Mouse (Mus musculus) spleen, postnatal 10 days (tissue): ENCODE measurements around the gene Cnr2.

Experiments used
- DNase-seq, 2 experiments: peaks; one replicate each; pipeline ENCODE4 v3.0.0; 2021 to 2022; ENCODE audit warnings: low spot score in 2 of 2

Cnr2 gene

DNA sequence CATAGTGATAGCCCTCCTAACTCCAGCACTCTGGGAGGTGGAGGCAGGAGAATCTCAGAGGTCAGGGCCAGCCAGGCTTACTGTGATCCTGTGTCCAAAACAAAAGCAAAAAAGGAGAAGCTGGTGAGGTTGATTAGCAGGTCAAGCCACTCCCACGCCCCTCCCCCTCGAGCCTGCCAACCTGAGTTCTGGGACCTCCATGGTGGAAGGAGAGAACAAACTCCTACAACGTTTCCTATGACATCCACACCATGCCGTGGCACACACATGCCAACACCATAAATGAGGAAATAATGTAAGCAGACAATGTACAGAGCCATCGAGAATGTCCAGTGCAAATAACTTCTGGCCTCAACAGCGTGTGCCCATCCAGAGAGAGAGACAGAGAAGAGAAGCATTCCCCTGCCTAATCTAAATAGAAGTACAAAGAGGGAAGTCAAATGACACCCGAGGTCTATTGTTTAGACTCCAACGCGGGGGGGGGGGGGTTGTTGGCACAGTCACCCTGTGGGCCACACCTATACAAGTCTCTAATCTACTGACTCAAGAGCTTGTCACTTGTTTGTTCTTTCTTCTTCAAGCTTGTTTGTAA lies 19.1 kb upstream of the Cnr2 start:
- DNase-seq: peak; percentile 71 to 81

DNA sequence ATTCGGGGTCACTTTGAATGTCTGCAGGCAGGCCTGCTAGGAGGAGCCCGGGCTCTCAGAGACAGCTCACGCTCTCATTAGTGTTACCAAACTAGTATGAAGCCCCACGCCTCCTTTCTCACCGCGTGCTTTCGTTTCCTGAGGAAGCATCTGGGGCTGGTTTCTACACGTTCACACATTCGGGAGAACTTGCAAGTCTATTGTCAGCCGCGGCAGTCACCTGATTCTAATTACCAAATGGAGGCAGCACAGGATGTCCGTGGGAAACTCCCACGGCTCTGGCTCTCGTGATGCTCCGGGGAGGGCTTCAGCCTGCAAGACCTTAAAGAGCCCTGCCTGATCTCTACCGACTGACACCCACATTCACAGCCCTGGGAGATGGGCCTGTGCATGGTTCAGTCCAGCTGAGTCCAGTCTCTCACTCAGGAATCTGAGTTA lies 18.6 kb upstream of the Cnr2 start:
- peak; percentile 68 to 81 for DNase-seq

DNA sequence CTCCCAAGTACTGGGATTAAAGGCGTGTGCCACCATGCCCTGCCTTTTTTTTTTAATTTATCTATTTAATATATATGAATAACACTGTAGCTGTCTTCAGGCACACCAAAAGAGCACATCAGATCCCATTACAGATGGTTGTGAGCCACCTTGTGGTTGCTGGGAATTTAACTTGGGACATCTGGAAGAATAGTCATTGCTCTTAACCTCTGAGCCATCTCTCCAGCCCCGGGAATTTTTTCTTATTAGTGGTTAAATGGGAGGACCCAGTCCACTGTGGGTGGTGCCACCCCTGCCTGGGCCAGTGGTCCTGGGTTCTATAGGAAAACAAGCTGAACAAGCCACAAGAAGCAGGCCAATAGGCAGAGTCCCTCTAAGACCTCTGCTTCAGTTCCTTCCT lies 17.5 kb upstream of the Cnr2 start:
- no peak for DNase-seq

DNA sequence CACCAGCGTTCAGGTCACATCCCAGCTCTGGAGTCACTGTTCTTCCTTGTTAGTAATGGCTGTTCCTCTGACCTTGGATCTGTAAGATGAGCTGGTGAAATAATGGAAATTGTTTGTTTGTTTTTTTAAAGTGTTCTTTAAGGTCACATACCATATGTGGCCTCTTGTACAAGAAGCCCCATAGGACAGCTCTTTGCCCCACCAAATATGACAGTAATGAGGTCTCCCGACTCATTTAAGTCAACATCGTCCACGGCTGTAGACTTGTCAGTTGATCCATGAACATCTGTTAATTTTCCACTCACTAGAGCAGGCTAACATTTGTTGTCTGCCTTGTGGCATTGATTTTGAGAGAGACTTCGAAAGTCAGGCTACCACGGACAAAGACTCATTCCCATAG lies 16.2 kb upstream of the Cnr2 start:
- no peak for DNase-seq

DNA sequence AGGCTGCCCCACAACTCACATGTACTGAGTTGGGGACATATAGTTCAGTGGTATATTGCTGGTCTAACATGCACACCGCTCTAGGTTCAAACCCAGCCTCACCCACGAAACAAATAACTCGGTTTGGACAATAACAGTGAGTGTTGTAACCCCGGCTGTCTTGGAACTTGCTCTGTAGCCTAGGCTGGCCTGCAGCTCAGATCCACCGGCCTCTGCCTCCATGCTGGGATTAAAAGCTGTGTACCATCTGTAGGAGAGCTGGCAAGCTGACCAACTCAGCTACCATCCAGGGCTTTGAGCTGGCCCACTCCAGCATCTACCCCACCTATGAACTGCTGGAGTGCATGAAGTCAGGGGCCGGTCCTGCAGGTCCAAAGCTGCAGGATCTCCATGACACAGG lies 15.2 kb upstream of the Cnr2 start:
- no peak for DNase-seq

DNA sequence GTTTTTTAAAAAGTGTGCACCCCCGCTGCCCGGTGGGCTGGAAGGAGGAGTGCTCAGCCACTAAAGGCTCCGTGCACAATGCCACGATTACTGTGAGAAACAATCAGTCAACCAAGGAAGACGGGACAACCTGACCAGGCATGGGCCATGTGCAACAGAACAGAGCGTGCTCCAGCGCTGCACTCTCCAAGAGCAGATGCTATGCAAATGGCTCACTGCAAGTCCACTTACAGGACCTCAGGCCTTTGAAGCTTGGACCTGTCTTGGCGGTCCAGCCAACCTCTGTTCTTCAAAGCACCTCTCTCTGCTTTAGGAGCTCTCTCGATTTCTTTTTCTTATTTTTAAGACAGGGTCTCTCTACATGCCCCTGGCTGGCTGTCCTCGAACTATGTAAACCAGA lies 14.6 kb upstream of the Cnr2 start:
- DNase-seq: no peak

DNA sequence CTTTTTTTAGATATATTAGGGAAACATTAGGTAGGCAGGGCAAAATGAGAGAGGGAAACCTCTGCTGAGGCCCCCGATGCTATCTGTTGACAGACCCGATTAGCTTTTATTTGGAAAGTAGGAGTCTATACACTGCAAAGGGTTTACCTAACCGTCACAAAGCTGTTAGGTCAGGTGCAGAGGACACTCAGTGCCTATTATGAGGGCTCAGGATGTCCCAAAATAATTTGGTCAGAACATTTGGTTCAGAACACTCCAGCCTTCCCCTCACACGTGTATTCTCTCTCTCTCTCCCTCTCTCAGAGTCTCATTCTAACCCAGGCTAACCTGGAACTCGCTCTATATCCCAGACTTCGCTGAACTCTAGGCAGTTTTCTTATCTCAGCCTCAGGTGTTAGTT lies 13.2 kb upstream of the Cnr2 start:
- no peak for DNase-seq

DNA sequence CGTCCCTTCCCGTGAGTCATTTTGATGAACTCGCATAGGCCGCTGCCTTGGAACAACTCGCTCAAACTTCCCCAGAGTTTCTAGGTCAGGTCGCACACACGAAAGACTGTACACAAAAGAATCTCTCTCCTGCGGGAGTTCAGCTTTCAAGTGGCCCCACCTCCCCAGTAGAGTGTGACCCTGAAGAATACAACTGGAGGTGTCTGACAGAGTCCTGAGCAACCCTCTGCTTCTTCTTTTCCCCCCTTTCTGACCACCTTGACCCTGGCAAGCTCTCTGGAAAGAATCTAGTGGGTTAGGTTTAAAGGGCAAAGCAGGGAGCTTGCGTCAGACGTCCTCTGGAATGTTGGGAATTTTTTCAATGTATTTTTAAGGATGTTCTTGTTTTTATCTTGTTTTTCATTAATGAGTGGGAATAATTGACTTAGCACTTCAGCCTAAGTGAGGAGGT lies 11.8 kb upstream of the Cnr2 start:
- no peak for DNase-seq

DNA sequence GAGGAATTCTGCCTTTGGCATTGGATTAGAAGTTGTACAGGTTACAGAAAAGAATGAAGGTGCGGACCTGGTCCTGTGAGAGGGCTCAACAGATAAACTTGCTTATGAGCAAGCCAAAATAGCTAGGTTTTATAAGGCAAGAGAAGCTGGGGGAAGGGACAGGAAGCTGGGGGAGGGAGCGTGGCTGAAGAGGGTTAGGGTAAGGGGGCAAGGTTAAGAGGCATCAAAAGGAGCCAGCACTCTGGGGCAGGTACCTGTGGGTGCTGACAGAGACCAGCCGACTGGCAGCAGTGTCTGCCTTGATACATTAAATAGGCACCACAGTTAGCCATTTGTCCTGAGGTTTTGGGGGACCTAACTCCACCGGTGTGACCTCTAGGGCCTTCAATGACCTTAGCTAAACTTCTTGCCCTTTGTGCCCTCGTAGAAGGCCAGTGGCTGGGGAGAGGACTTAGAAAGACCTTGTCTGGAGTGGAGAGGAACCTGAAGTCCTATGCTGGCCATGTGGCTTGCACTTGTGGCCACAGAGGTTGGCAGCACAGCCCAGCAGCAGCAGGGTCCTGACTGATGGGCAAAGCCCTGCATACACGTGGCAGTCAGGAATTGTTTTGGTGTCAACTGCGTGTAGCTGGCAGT lies 11.2 kb upstream of the Cnr2 start:
- no peak for DNase-seq

DNA sequence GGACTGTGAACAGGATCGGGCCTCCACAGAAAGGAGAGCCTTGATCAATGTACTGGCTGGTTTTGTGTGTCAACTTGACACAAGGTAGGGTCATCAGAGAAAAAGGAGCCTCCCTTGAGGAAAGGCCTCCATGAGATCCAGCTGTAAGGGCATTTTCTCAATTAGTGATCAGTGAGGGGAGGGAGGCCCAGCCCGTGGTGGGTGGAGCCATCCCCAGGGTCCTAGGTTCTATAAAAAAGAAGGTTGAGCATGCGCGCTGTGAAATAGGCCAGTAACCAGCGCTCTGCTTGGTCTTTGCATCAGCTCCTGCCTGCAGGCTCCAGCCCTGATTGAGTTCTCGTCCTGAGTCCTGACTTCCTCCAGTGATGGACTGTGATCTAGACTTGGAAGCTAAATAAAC lies 10.7 kb upstream of the Cnr2 start:
- DNase-seq: no peak

DNA sequence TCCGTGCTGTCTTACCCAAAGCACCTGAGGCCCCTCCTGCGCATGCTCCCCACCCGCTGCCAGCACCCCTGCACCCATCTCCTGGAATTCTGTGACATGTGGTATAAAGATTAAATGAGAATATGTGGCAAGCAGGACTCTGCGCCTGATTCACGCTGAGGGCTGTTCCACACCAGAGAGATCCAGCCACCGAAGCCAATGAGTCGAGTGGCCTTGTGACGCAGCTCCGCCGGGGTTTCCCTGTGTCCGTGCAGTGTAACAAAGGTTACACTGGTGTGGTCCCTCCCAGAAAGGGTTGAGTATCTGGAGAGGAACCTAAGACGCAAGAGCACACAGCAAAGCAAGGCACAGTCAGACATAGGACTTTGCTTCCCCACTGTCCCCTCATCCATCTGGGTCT lies 9.5 kb upstream of the Cnr2 start:
- DNase-seq: no peak

DNA sequence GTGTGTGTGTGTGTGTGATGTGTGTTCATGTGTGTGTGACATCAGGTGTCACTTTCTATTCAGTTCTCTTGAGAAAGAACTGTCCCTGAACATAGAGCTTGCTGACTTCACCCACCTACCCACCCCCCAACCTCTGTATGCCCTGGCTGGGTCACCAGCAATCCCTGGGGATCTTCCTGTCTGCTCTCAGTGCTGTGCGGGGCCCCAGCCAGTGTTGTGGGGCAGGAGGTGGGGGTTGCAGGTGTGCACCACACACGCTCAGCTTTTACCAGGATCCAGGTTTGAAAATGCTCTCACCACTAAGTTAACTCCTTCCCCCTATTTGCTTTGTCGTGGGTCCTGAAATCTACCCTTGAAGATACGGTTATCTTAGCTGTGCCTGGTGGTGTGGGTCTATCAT lies 9.0 kb upstream of the Cnr2 start:
- no peak for DNase-seq

DNA sequence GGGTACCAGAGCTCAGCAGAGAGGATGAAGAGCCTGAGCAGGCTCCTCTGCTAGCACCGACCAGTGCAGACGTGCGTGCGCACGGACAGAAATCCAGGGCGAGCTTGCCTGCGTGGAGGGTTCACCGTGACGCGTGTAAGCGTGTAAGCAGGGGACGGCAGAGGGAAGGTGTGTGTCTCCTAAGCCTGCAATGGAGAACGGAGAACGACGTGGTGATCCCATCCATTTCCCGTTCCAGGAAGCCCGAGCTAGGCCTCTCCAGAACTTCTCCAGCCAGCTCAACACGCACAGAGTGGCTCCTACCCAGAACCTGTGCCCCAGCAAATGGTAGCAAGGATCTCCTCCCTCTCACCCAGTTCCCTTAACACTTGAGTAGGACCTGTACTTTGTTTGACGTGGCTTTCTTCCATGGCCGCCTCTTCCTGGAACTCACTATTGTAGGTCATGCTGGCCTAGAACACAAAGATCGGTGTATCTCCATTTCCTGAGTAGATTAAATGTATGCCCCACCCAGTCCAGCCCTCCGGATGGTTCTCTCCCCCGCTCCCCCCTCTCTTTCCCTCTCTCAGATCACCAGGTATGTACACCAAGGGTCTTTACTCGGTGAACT lies 6.6 kb upstream of the Cnr2 start:
- peak in 1 of 2 experiments; percentile 11 for DNase-seq

DNA sequence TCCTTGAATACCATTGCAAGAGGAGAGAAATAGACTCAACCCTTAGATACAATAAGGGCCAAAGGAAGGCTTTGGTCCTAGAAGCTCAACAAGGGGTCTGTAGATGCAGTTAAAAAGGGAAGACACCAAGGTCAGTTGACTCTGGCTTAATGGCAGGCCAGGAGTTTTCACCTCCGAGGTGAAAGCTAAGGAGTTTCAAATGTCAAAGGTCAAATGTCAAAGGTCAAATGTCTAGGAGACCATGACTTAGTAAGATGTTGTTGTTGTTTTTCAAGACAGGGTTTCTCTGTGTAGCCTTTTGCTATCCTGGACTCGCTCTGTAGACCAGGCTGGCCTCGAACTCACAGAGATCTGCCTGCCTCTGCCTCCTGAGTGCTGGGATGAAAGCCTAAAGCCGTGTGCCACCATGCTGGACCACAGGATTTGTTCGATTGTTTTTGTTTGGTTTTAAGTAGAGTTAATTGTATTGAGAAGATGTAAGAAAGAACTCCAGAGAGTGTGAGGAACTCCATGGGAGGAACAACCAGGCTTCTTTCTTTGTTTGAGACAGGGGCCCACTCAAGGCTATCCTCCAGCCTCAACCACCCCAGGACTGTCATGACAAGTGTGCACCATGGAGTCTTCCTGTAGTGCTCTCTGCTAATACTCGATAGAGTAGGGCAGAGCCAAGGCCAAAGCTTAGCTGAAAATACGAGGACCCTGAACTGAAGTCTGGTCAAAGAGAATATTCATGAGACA lies 5.9 kb upstream of the Cnr2 start:
- peak in 1 of 2 experiments; percentile 8 for DNase-seq

DNA sequence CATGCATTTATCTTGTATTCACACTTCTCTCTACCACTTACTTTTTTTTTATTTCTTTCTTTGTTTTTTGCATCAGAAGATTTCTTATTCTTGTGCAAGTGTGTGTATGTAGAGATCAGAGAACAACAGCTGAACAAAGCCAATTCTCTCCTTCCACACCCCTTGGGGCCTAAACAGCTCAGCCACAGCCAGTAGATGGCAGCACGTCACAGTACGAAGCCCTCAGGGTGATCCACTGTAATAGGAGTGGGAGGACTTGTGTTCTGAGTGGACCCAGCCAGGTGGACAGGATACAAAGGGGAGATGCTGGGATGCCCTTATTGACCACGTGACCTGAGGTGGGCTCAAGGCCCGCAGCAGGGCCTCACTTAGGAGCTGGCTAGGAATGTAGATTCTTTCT lies 5.3 kb upstream of the Cnr2 start:
- DNase-seq: peak in 1 of 2 experiments; percentile 88

DNA sequence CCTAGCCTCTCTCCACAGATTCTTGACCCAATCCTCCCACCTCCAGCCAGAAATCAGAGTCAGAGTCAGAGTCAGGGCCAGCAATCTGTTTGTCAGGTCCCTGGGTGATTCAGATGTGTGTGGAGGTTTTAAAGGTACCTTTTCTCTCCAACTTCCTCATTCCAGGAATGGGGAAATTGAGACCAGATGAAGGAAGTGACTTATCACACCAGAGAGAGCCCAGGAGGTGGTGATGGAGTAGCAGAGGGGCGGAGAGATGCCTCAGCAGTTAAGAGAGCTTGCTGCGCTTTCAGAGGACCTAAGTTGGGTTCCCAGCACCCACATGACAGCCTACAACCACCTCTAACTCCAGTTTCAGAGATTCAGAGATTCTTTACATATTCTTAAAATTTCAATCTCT lies 3.7 kb upstream of the Cnr2 start:
- DNase-seq: no peak

DNA sequence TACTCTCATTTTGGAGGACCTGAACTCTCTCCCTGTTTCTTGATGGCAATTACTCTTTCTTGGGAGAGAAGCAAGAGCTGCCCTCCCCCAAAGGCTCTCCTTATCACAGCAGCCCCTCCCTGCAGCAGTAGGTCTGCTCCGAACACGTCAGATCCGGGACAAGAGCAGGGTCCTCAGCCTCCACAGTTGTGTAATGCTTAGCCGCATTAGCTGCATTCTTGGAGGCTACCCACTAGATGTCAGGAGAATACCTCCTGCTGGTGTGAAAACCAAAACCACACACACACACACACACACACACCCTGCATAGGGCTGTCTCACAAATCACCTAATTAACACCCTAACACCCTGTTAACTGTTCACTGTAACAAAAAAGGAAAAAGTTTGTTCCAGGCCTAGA lies 2.3 kb upstream of the Cnr2 start:
- DNase-seq: no peak

DNA sequence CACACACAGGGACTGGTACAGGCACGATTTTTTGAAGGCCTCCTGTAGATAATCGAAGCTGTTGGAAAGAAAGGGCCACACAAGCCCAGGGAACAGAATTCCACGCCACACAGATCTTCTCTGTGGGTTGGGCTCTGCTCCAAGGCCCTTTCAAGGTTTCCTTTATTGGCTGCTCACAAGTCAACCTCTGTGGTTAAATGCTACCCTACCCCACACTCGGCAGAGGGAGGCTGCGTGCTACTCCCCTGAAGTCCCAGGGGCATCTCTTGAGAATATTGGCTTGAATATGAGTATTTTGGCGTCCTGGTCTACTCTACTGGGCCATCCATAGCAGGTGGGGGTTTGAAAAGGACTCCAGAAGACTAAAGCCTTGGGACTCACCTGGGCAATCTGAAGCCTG lies 963 bp downstream of the Cnr2 start:
- DNase-seq: peak in 1 of 2 experiments; percentile 43

DNA sequence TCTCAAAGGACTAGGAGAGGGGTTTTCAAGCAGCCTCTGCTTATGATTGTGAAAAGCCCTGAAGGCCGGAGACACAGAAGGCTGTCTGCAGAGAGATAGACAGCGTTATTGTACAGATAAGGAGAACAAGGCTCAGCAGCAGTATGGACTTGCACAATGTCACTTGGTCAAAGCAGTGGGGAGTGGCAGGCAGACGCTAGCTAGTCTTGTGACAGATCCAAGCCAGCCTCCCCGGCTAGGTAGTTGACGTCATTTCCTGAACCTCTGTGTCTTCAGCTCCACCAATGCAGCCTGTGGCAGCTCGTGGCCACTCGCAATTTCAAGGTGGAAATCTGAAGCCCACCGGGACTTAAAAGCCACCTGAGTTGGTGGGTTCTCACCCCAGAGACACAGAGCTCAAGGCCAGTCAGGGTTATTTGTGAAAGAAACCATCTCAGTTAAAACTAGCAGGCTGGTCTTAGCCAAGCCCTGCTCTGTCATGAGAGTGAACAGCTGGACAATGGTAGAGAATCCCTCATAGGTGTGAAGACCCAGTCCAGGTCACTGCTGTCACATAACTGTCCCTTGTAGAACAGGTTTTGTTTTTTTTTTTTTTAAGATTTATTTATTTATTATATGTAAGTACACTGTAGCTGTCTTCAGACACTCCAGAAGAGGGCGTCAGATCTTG lies 3.3 kb downstream of the Cnr2 start:
- DNase-seq: peak; percentile 57 to 74

DNA sequence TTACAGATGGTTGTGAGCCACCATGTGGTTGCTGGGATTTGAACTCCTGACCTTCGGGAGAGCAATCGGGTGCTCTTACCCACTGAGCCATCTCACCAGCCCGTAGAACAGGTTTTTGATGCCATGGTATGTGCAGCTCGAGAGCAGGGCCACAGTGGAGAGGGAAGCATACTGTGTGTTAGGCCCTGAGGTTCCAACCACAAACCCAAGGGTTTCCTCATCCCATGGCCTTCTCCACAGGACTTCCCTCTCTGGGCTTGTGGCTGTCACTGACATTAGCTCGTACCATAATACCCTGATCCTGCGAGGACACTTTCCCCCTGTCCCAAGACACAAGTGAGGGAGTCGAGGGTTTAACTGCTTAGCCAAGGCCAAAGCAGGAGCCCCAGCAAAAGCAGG lies 3.9 kb downstream of the Cnr2 start:
- DNase-seq: no peak

DNA sequence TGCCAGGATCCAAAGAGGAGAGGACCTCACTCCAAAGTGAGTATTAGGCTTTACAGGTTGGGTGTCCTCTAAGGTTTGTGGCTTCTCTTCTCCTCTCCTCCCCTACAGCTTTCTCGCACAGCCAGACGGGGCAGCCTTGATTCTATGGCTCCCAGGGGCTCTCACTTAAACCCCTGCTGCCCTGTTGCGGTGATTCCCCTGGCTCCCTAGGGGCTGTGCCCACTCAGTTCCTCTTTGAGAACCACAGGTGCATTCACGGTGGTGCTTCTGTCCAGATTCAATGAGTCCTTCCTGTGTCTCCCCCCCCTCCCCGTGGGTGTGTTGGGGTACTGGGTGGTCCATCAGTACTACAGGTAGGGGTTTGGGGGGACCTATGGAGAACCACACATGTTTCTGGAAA lies 4.8 kb downstream of the Cnr2 start:
- DNase-seq: peak in 1 of 2 experiments; percentile 83

DNA sequence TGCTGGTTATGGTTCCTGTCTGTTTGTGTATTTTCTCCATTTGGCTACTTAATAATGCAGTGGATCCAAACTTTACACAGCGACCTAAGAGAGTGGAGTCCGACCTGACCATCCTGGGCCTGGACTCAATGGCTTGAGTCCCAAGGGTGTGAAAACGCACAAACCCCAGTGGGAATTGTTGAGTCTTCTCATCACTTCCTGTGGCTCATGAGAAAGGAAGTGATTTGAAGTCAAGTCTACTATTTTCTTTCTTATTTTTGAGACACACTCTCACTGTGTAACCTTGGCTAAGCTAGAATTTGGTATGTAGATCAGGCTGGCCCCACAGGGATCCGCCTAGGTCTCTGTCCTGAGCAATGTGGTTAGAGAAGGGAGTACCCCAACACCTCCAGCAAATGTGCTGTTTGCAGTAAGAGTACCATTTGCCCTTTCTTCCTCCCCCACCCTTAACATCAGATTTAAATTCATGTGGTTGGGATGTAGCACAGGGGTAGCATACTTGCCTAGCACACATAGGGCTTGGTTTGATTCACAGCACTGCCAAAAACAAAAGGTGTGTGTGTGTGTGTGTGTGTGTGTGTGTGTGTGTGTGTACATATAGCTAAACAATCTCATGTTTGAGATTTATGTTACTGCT lies 7.5 kb downstream of the Cnr2 start:
- no peak for DNase-seq
